Mouse (Mus musculus): ENCODE measurements around the gene Hal. TPM values are rescaled to one million over a fixed set of nuclear protein-coding genes. Genes with fewer than 3 reads are reported as not detected.

Hal gene
- polyA plus RNA-seq, 1 experiment from 2014 or later: not detected

GRCm38 (mm10) chr10:93508383-93508970 lies 19.9 kb downstream of the Hal start:
- ATAC-seq (replicated peaks; ENCODE audit: low FRiP score, low read depth): no peak
- no peaks in the 10 kb centered on the region for H3K9me3 ChIP-seq (replicated peaks; ENCODE audit: low read length)
- H3K9ac ChIP-seq (ENCODE audit: low read depth, low read length): no peak overlapping the region
- H3K4me1 ChIP-seq (replicated peaks; ENCODE audit: insufficient read depth, low read length): no peaks in the 10 kb centered on the region
- 70% methylated on average over 7 of the region's 7 CpGs for WGBS
- H3K36me3 ChIP-seq (ENCODE audit: insufficient read depth, low read length): no peaks in the 10 kb centered on the region
- no peak overlapping the region for H3K4me2 ChIP-seq (ENCODE audit: low read length)
- no peak for DNase-seq (ENCODE audit: low spot score)
- TF ChIP-seq CTCF (IDR thresholded peaks at IDR 0.05; ENCODE audit: low read depth): no peak
- no peak overlapping the region for H3K27ac ChIP-seq
- H3K4me3 ChIP-seq (replicated peaks; ENCODE audit: low read depth, low read length): no peak overlapping the region
- no peaks in the 10 kb centered on the region for H3K27me3 ChIP-seq (ENCODE audit: insufficient read depth, low read length)

- H3K4me2 ChIP-seq (ENCODE audit: low read length): no peak overlapping the region
- DNase-seq (ENCODE audit: low spot score) (no peak), ATAC-seq (replicated peaks; ENCODE audit: low FRiP score, low read depth) (no peak)
- no peak overlapping the region for H3K4me3 ChIP-seq (replicated peaks; ENCODE audit: low read depth, low read length)
- 82% methylated on average over 15 of the region's 15 CpGs for WGBS
- no peaks in the 10 kb centered on the region for H3K27me3 ChIP-seq (ENCODE audit: insufficient read depth, low read length)
- H3K36me3 ChIP-seq (ENCODE audit: insufficient read depth, low read length): no peaks in the 10 kb centered on the region
- H3K9ac ChIP-seq (ENCODE audit: low read depth, low read length): no peak overlapping the region
- TF ChIP-seq CTCF (IDR thresholded peaks at IDR 0.05; ENCODE audit: low read depth): no peak
- no peaks in the 10 kb centered on the region for H3K9me3 ChIP-seq (replicated peaks; ENCODE audit: low read length)
- no peaks in the 10 kb centered on the region for H3K4me1 ChIP-seq (replicated peaks; ENCODE audit: insufficient read depth, low read length)
- H3K27ac ChIP-seq: no peak overlapping the region
Observed at GRCm38 (mm10) chr10:93509532-93510153, 21.1 kb downstream of the Hal start.

- no peak overlapping the region for H3K9ac ChIP-seq (ENCODE audit: low read depth, low read length)
- H3K4me3 ChIP-seq (replicated peaks; ENCODE audit: low read depth, low read length): no peak overlapping the region
- H3K27me3 ChIP-seq (ENCODE audit: insufficient read depth, low read length): no peaks in the 10 kb centered on the region
- TF ChIP-seq CTCF (IDR thresholded peaks at IDR 0.05; ENCODE audit: low read depth): no peak
- ATAC-seq (replicated peaks; ENCODE audit: low FRiP score, low read depth): no peak
- H3K9me3 ChIP-seq (replicated peaks; ENCODE audit: low read length): no peaks in the 10 kb centered on the region
- no peaks in the 10 kb centered on the region for H3K36me3 ChIP-seq (ENCODE audit: insufficient read depth, low read length)
- no peak overlapping the region for H3K27ac ChIP-seq
- WGBS: 21% methylated on average over 1 of the region's 1 CpGs
- H3K4me1 ChIP-seq (replicated peaks; ENCODE audit: insufficient read depth, low read length): no peaks in the 10 kb centered on the region
- H3K4me2 ChIP-seq (ENCODE audit: low read length): no peak overlapping the region
- DNase-seq (ENCODE audit: low spot score): peak; percentile 9
Observed at GRCm38 (mm10) chr10:93515419-93515818, 26.9 kb downstream of the Hal start.

GRCm38 (mm10) chr10:93515927-93516326 lies 27.4 kb downstream of the Hal start:
- Histone ChIP-seq H3K4me2 (ENCODE audit: low read length) (no peak overlapping the region), H3K9me3 (replicated peaks; ENCODE audit: low read length) (no peaks in the 10 kb centered on the region), H3K4me1 (replicated peaks; ENCODE audit: insufficient read depth, low read length) (no peaks in the 10 kb centered on the region), H3K4me3 (replicated peaks; ENCODE audit: low read depth, low read length) (no peak overlapping the region), H3K36me3 (ENCODE audit: insufficient read depth, low read length) (no peaks in the 10 kb centered on the region), H3K27me3 (ENCODE audit: insufficient read depth, low read length) (no peaks in the 10 kb centered on the region), H3K27ac (no peak overlapping the region), H3K9ac (ENCODE audit: low read depth, low read length) (no peak overlapping the region)
- TF ChIP-seq CTCF (IDR thresholded peaks at IDR 0.05; ENCODE audit: low read depth): no peak
- 76% methylated on average over 12 of the region's 12 CpGs for WGBS
- no peak for DNase-seq (ENCODE audit: low spot score)
- no peak for ATAC-seq (replicated peaks; ENCODE audit: low FRiP score, low read depth)

DNA sequence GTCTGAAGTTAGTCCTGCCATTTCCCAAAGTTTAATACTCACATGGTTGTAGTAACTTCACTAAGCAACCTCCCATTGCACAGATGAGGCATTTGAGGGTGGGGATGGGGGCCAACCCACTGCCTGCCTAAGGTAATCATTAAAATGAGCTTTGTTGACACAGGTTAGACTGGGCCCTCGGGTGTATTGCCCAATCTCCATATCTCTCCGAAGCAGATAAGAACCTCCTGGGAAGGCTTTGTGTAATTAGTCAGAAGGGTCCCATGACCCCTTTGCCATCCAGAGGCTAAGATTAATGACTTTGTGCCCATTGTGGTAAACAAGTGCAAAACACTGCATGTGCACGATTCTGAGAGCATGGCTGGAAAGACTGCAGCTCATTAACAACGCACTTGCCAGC lies 29.2 kb downstream of the Hal start:
- TF ChIP-seq CTCF (IDR thresholded peaks at IDR 0.05; ENCODE audit: low read depth): no peak
- H3K27me3 ChIP-seq (ENCODE audit: insufficient read depth, low read length): no peaks in the 10 kb centered on the region
- H3K4me2 ChIP-seq (ENCODE audit: low read length): no peak overlapping the region
- ATAC-seq (replicated peaks; ENCODE audit: low FRiP score, low read depth): no peak
- no peak overlapping the region for H3K27ac ChIP-seq
- H3K4me1 ChIP-seq (replicated peaks; ENCODE audit: insufficient read depth, low read length): no peaks in the 10 kb centered on the region
- 60% methylated on average over 4 of the region's 4 CpGs for WGBS
- H3K9me3 ChIP-seq (replicated peaks; ENCODE audit: low read length): no peaks in the 10 kb centered on the region
- H3K4me3 ChIP-seq (replicated peaks; ENCODE audit: low read depth, low read length): no peak overlapping the region
- H3K9ac ChIP-seq (ENCODE audit: low read depth, low read length): no peak overlapping the region
- no peak for DNase-seq (ENCODE audit: low spot score)
- H3K36me3 ChIP-seq (ENCODE audit: insufficient read depth, low read length): no peaks in the 10 kb centered on the region

GRCm38 (mm10) chr10:93518186-93518585 lies 29.6 kb downstream of the Hal start:
- no peaks in the 10 kb centered on the region for H3K9me3 ChIP-seq (replicated peaks; ENCODE audit: low read length)
- no peaks in the 10 kb centered on the region for H3K4me1 ChIP-seq (replicated peaks; ENCODE audit: insufficient read depth, low read length)
- no peaks in the 10 kb centered on the region for H3K27me3 ChIP-seq (ENCODE audit: insufficient read depth, low read length)
- H3K27ac ChIP-seq: no peak overlapping the region
- ATAC-seq (replicated peaks; ENCODE audit: low FRiP score, low read depth) (no peak), DNase-seq (ENCODE audit: low spot score) (no peak)
- no peaks in the 10 kb centered on the region for H3K36me3 ChIP-seq (ENCODE audit: insufficient read depth, low read length)
- no peak for TF ChIP-seq CTCF (IDR thresholded peaks at IDR 0.05; ENCODE audit: low read depth)
- no peak overlapping the region for H3K4me2 ChIP-seq (ENCODE audit: low read length)
- 83% methylated on average over 4 of the region's 4 CpGs for WGBS
- no peak overlapping the region for H3K4me3 ChIP-seq (replicated peaks; ENCODE audit: low read depth, low read length)
- no peak overlapping the region for H3K9ac ChIP-seq (ENCODE audit: low read depth, low read length)
